Mouse (Mus musculus) liver, embryonic 11.5 days (tissue): Measurements from ENCODE around the gene Hfm1. TPM values are rescaled to one million over a fixed set of nuclear protein-coding genes. Genes with fewer than 3 reads are reported as not detected.

ENCODE experiments used
- ATAC-seq: fragments of 200-750 bp; cut with Nextera tagmentation; replicated peaks from 2 replicates; pipeline ENCODE4 v1.8.0; 2017; ENCODE audit warnings: moderate number of reproducible peaks, mild to moderate bottlenecking, moderate TSS enrichment, moderate library complexity; ENCODE audit not compliant: low FRiP score
- DNase-seq: peaks from one replicate; pipeline ENCODE4 v3.0.0-alpha.2; 2017; ENCODE audit warnings: low spot score
- H3K27ac ChIP-seq: fragments of 300-500 bp; sonication (generic); 2 replicates; pipeline ENCODE4 v1.5.1; 2014; ENCODE audit warnings: mild to moderate bottlenecking, low read depth, low read length, control low read depth
- H3K27me3 ChIP-seq: fragments of 300-500 bp; sonication (generic); replicated peaks from 2 replicates; pipeline ENCODE4 v1.6.1; 2014; ENCODE audit warnings: low read length, mixed read lengths; ENCODE audit not compliant: control insufficient read depth, insufficient read depth
- H3K36me3 ChIP-seq: fragments of 300-500 bp; sonication (generic); 2 replicates; pipeline ENCODE4 v1.6.1; 2014; ENCODE audit warnings: mild to moderate bottlenecking, low read length, moderate library complexity, mixed read lengths; ENCODE audit not compliant: control insufficient read depth, insufficient read depth
- H3K4me1 ChIP-seq: fragments of 300-500 bp; sonication (generic); replicated peaks from 2 replicates; pipeline ENCODE4 v1.6.1; 2014; ENCODE audit warnings: low read length, mixed read lengths; ENCODE audit not compliant: control insufficient read depth, insufficient read depth
- H3K4me2 ChIP-seq: fragments of 300-500 bp; sonication (generic); 2 replicates; pipeline ENCODE4 v1.6.1; 2014; ENCODE audit warnings: mild to moderate bottlenecking, control low read depth, moderate library complexity
- H3K4me3 ChIP-seq: fragments of 300-500 bp; sonication (generic); 2 replicates; pipeline ENCODE4 v1.5.1; 2014; ENCODE audit warnings: low read depth, low read length, control low read depth
- H3K9ac ChIP-seq: fragments of 300-500 bp; sonication (generic); 2 replicates; pipeline ENCODE4 v1.6.1; 2014; ENCODE audit warnings: low read depth, low read length, control low read depth
- H3K9me3 ChIP-seq: fragments of 300-500 bp; sonication (generic); 2 replicates; pipeline ENCODE4 v1.6.1; 2016; ENCODE audit warnings: low read length, inconsistent platforms, mixed read lengths; ENCODE audit not compliant: control insufficient read depth
- WGBS: fragments of 180-500 bp; shearing (Covaris S2); extraction: QIAGEN DNeasy Blood & Tissue Kit; methylation state at CpG from one replicate; pipeline ENCODE4 v1.1.7; 2014; 5-methylcytosine and 5-hydroxymethylcytosine counted together
- polyA plus RNA-seq: library from polyadenylated mRNA; unstranded; fragments of >200 nt; fragmentation: Nextera tagmentation; extraction: Ambion mirVana; gene quantifications from 2 replicates; pipeline ENCODE4 v1.2.1, GENCODE M21; 2014

Hfm1 gene
- polyA plus RNA-seq, 1 experiment from 2014 or later, result 0.41 TPM

GRCm38 (mm10) chr5:106956467-106956866 is 30.3 kb upstream of the Hfm1 start:
- no peaks in the 10 kb centered on the region for H3K27me3 ChIP-seq
- 67% methylated on average over 3 of the region's 3 CpGs for WGBS
- no peak overlapping the region for H3K4me3 ChIP-seq
- no peak overlapping the region for H3K4me2 ChIP-seq
- H3K9ac ChIP-seq, result no peak overlapping the region
- no peaks in the 10 kb centered on the region for H3K4me1 ChIP-seq
- H3K27ac ChIP-seq, result no peak overlapping the region
- no peaks in the 10 kb centered on the region for H3K36me3 ChIP-seq
- no peak for ATAC-seq
- H3K9me3 ChIP-seq, result 0 out of 2 replicates have a peak, but pooled peaks cover 3% of the 10 kb centered on the region
- DNase-seq, result no peak

DNA sequence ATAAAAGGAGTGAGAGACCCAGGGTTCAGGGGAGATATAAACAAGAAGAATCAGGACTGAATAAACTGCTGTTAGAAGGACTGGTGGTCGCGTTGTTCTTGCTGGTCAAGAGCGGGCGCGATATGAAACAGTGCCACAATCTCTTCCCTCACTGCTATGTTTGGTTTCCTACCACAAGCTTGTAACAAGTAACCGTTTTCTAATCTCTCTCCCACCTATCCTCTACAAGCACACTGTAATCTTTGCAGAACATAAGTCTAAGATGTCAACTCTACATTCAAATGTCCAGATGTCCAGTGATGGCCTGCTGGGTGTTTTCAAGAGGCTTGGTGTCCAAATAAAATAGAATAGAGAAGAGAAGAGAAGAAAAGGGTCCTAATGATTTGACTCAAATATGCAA is 22.6 kb upstream of the Hfm1 start:
- Histone ChIP-seq H3K4me1 (no peaks in the 10 kb centered on the region), H3K27ac (no peak overlapping the region), H3K4me2 (no peak overlapping the region), H3K4me3 (no peak overlapping the region), H3K36me3 (no peaks in the 10 kb centered on the region), H3K27me3 (no peaks in the 10 kb centered on the region), H3K9ac (no peak overlapping the region), H3K9me3 (no peaks in the 10 kb centered on the region)
- no peak for DNase-seq
- ATAC-seq, result no peak
- 64% methylated on average over 6 of the region's 6 CpGs for WGBS

DNA sequence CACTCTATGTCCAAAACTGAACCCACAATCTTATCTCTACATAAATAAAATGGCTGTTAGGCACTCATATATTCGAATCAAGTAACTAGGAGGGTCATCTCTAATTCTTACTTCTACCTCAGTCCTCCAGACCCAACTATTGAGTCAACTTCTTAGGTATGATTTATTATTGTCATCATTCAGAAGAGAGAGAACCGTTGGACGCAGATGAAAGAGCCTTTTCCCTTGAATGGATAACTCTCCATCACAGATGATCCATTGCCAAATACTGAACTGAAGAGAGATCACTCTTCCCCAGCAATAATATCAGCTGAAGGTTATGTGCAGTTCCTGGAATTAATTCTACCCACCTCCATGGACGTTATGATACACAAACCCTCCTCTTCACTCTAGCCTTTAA is 20.2 kb upstream of the Hfm1 start:
- H3K4me3 ChIP-seq, result no peak overlapping the region
- ATAC-seq, result no peak
- WGBS, result 70% methylated on average over 4 of the region's 4 CpGs

GRCm38 (mm10) chr5:106927996-106928395 is 1.9 kb upstream of the Hfm1 start:
- H3K4me3 ChIP-seq, result no peak overlapping the region
- ATAC-seq, result peak; percentile 62
- H3K27me3 ChIP-seq, result no peaks in the 10 kb centered on the region
- no peak overlapping the region for H3K27ac ChIP-seq
- DNase-seq, result no peak
- H3K4me2 ChIP-seq, result no peak overlapping the region
- H3K9me3 ChIP-seq, result no peaks in the 10 kb centered on the region
- 53% methylated on average over 4 of the region's 4 CpGs for WGBS
- peaks cover 4% of the 10 kb centered on the region; the same call in 1 of the 2 replicates for H3K4me1 ChIP-seq
- no peaks in the 10 kb centered on the region for H3K36me3 ChIP-seq
- H3K9ac ChIP-seq, result no peak overlapping the region

More for the DNA sequence above, 20.2 kb upstream of the Hfm1 start:
- H3K4me2 ChIP-seq, result no peak overlapping the region
- no peak overlapping the region for H3K27ac ChIP-seq
- no peaks in the 10 kb centered on the region for H3K9me3 ChIP-seq
- no peak overlapping the region for H3K9ac ChIP-seq
- H3K36me3 ChIP-seq, result no peaks in the 10 kb centered on the region
- no peak for DNase-seq
- H3K27me3 ChIP-seq, result no peaks in the 10 kb centered on the region
- no peaks in the 10 kb centered on the region for H3K4me1 ChIP-seq

GRCm38 (mm10) chr5:106926369-106926686 is 207 bp upstream of the Hfm1 start:
- H3K9ac ChIP-seq, result peak overlapping the region; percentile 61
- H3K27me3 ChIP-seq, result no peaks in the 10 kb centered on the region
- ATAC-seq (no peak), DNase-seq (no peak)
- peak overlapping the region; percentile 70 for H3K4me2 ChIP-seq
- H3K4me3 ChIP-seq, result peak overlapping the region; percentile 68
- H3K27ac ChIP-seq, result no peak overlapping the region
- 44% methylated on average over 4 of the region's 4 CpGs for WGBS
- H3K4me1 ChIP-seq, result peaks cover 4% of the 10 kb centered on the region; the same call in 1 of the 2 replicates
- H3K36me3 ChIP-seq, result no peaks in the 10 kb centered on the region
- no peaks in the 10 kb centered on the region for H3K9me3 ChIP-seq

DNA sequence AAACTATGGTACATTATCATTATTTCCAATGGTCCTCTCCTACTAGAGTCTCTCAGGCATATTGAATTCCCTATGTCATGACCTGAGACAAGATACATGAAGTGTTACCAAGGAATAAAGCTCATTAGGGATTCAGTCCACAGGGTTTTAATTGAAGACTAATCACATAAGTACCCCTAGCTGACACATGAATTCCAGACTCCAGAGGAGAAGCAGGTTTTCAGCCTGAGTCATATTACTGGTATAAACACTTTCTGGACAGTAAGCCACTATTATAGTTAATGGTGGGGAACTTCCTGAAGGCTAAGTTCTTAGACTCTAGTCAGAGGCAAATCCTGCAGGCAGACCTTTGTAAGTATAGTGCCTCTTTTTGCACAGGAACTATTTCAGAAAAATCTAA is 6.8 kb downstream of the Hfm1 start:
- H3K4me1 ChIP-seq, result no peaks in the 10 kb centered on the region
- DNase-seq (no peak), ATAC-seq (no peak)
- no peaks in the 10 kb centered on the region for H3K36me3 ChIP-seq
- H3K9ac ChIP-seq, result no peak overlapping the region
- H3K27me3 ChIP-seq, result no peaks in the 10 kb centered on the region
- H3K4me2 ChIP-seq, result no peak overlapping the region
- H3K27ac ChIP-seq, result no peak overlapping the region
- no peaks in the 10 kb centered on the region for H3K9me3 ChIP-seq
- no peak overlapping the region for H3K4me3 ChIP-seq

DNA sequence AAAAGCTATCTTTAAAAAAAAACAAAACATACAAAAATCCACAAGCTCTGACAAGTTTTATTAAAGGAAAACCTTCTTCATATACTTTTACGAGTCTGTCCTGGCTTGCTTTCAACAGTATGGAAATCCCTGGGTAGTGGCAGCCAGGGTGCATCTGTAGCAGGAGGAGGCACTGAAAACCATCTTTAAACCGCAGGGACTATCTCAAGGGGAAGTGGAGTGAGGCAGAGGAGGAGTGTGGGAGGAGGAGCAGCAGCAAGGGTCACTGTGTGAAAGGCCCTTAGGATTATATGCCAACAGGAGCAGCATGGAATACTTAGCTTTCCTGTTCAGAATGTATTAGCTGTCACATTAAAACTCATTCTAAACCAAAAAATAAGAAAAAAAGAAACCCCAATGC is 29.2 kb downstream of the Hfm1 start:
- H3K27me3 ChIP-seq, result no peaks in the 10 kb centered on the region
- no peak overlapping the region for H3K4me2 ChIP-seq
- H3K9ac ChIP-seq, result no peak overlapping the region
- H3K27ac ChIP-seq, result no peak overlapping the region
- H3K4me1 ChIP-seq, result peaks cover under 1% of the 10 kb centered on the region; the same call in 1 of the 2 replicates
- no peak for DNase-seq
- 43% methylated on average over 2 of the region's 2 CpGs for WGBS
- H3K36me3 ChIP-seq, result no peaks in the 10 kb centered on the region
- H3K9me3 ChIP-seq, result no peaks in the 10 kb centered on the region
- H3K4me3 ChIP-seq, result no peak overlapping the region
- no peak for ATAC-seq

- no peak overlapping the region for H3K9ac ChIP-seq
- ATAC-seq (no peak), DNase-seq (no peak)
- H3K4me1 ChIP-seq, result peaks cover 3% of the 10 kb centered on the region; the same call in 1 of the 2 replicates
- no peaks in the 10 kb centered on the region for H3K27me3 ChIP-seq
- no peak overlapping the region for H3K27ac ChIP-seq
- no peak overlapping the region for H3K4me3 ChIP-seq
- no peaks in the 10 kb centered on the region for H3K36me3 ChIP-seq
- 36% methylated on average over 5 of the region's 5 CpGs for WGBS
- H3K4me2 ChIP-seq, result no peak overlapping the region
- no peaks in the 10 kb centered on the region for H3K9me3 ChIP-seq
Measured at GRCm38 (mm10) chr5:106891773-106892172, 34.3 kb downstream of the Hfm1 start.

GRCm38 (mm10) chr5:106887303-106888071 is 38.6 kb downstream of the Hfm1 start:
- 57% methylated on average over 1 of the region's 1 CpGs for WGBS
- Histone ChIP-seq H3K9me3 (no peaks in the 10 kb centered on the region), H3K27me3 (no peaks in the 10 kb centered on the region), H3K4me2 (no peak overlapping the region), H3K4me1 (0 out of 2 replicates have a peak, but pooled peaks cover 3% of the 10 kb centered on the region), H3K9ac (no peak overlapping the region), H3K4me3 (no peak overlapping the region), H3K36me3 (no peaks in the 10 kb centered on the region), H3K27ac (no peak overlapping the region)
- DNase-seq, result no peak
- ATAC-seq, result no peak
